ENCODE assay signal across 16 mouse cellular contexts in genomic region chr1:78891344-78891743, GRCm38 (mm10).
"Had no signal": no experiment of that assay in that cellular context is flagged by ENCODE, and none has a peak within 500 bp of the region (broad histone marks: within the 10 kb centered on the region; RNA-seq: fewer than 3 reads in every experiment).

No protein-coding gene starts in this region.

- DNase-seq: lung, adult 18-20 months; lung, embryonic 14.5 days; lung, postnatal 10 days; lung, postnatal 4 days; midbrain, embryonic 14.5 days; right cerebral cortex, postnatal 25 days; thymus, adult 2 months; thymus, postnatal 25 days; thymus, postnatal 4 days had no signal

- H3K4me3 ChIP-seq: midbrain, embryonic 10.5 days; midbrain, embryonic 12.5 days; myocyte; neural tube, embryonic 13.5 days; stomach, embryonic 15.5 days had no signal

- H3K27ac ChIP-seq: liver, embryonic 14.5 days; midbrain, embryonic 10.5 days; midbrain, embryonic 12.5 days; neural tube, embryonic 13.5 days; stomach, embryonic 15.5 days; stomach, postnatal 0 days had no signal
